Mouse (Mus musculus): Measurements from ENCODE around the gene Gm3033.
"Not testable (repeated sequence)": the region's sequence is repeated elsewhere in the genome, so short reads cannot be mapped to it uniquely, and the experiment has no call there.

Gene Gm3033
- long read RNA-seq, experiment 1 = 0 reads
- long read RNA-seq, experiment 2 = 0 reads

- intact Hi-C loops (cut with DNase I) = not testable (repeated sequence)
Observed at GRCm38 (mm10) chr14:3845945-3846344, at the start of gene Gm3033. Gene Gm3033, plus strand, starts transcription at chr14:3846245.

GRCm38 (mm10) chr14:3809774-3810173 lies 36.3 kb upstream of the Gm3033 start, which contains the start of gene Gm3002:
Gene Gm3002, plus strand, starts transcription at chr14:3810074.
- intact Hi-C loops (cut with DNase I) = not testable (repeated sequence)

DNA sequence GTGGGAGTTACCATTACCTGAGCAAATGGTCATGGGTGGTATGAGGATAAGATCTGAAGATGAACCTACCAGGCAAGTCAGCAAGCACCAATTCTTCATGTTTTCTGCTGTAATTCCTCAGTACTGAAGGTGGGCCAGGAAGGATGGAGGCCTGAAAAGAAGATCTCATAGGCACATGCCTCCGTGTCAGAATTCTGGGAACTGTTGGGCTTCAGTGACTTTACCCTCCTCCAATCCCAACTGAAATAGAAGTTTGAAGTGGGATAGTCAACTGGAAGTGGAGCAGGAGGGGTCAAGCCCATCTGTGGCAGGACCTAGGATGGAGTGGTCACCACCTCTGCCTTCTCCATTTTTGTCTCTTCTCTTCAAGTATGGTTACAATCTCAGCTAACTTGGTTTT lies 37.8 kb downstream of the Gm3033 start, which contains the start of gene Gm2916:
TSS of gene Gm2916 (plus strand) at position 301 of the 400 bp plus-strand sequence.
- intact Hi-C loops (cut with DNase I) = not testable (repeated sequence)
